Mouse (Mus musculus) bone marrow macrophage, adult 2 months (primary cell): Measurements from ENCODE around the gene Scube3.

ENCODE experiments used
- CTCF ChIP-seq: IDR thresholded peaks from 2 replicates; pipeline ENCODE4 v1.5.1; 2012; ENCODE audit warnings: low read depth, mild to moderate bottlenecking, low read length, moderate library complexity
- POLR2A ChIP-seq: IDR thresholded peaks from 2 replicates; pipeline ENCODE4 v1.6.1; 2012; ENCODE audit warnings: mild to moderate bottlenecking, low read depth, low read length, borderline replicate concordance

DNA sequence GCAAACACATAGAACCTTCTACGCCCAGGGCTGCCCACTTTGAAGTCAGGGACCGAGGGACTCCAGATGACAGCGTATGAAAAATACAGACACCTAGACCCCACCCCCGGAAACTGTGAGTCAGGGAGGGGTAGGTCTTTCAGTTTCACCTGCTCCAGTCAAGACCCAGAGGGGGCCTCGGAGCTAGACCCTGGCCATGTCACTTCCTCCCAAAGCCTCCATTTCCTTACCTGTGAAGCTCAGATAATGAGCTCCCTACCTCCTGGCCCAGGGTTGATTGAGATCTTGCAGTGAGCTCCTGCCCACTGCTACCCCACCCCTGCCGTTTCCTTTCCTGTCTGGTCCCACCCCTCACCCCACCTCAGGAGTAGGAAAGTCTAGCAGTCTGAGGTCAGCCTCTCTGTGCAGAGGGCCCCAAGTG is 70.0 kb downstream of the Scube3 start:
- TF ChIP-seq CTCF (no peak), POLR2A (no peak)
